Mouse (Mus musculus): ENCODE results near the gene Slc9a9.

Slc9a9 gene

DNA sequence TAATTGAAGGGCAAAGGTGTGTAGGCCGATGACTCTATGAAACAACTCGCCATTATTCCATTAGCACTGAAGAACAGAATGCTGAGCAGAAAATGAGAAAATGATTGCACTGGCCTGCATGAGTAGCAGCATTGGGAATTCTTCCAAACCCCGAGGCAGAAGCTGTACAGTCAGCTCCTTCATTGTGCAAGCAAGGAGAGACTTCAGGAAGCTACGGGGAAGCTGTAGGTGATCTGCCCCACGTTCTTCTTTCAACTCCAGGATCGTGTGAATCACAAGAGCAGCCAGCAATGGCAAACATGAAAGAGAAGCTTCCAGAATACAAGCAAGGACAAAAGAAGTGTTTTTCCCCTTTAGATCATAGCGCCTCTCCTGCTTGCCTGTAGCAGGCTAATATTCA, 538.0 kb downstream of the Slc9a9 start:
- no peak for DNase-seq (ENCODE audit: low spot score)

DNA sequence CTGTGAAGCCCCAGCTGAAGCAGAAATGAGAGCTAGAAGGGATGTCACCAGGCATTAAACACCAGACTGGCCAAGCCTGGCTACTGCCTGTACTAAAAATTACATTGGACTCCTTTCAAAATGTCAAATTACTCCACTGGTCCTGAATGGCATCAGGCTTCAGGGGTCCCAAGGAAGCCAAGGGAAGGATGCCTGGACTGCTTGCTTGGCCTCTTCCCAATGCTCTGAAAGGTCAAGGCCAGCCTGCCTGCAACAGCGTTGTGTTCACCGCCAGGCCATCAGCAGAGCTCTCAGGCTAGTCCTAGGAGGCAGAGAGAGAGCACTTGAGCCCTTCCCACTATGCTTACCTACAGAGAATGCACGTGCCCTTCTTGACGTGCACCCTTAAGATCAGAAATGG, 539.0 kb downstream of the Slc9a9 start:
- DNase-seq (ENCODE audit: low spot score) = no peak

DNA sequence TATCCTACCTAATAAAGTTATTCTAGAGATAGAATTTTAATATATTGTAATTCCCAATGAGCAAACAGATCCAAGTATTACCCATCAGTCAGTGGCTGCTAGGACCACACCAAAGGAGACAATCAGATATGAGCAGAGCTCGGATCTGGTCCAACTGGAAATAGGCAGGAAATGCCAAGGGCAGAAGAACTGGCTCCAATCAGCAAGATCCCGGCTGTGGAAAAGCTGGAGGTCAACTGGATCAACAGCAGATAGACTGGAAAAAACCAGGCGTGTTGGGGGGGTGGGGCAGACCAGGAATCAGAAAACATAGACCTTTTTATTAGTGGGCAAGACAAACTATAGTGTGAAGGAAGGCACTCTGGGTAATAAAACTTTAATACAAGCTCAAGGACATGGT, 550.3 kb downstream of the Slc9a9 start:
- DNase-seq (ENCODE audit: low spot score) = no peak

DNA sequence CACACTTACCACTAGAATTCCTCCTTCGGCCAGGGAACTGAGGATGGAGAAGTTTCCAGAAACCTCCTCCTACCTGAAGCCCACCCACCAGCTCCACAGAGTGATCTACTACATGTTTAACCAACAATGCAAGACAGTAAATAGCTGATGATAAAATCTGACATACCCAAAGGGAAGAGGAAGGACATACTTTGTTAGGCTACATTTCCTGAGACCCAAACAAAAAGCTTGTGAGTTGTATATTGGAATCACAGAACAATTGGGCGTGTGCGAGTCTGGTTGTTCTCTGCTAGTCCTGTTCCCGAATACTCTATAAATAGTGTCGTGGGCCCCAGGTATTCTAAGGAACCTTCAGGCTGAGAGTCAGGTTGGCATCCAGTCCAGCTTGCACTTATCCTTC, 551.6 kb downstream of the Slc9a9 start:
- no peak for DNase-seq (ENCODE audit: low spot score)

DNA sequence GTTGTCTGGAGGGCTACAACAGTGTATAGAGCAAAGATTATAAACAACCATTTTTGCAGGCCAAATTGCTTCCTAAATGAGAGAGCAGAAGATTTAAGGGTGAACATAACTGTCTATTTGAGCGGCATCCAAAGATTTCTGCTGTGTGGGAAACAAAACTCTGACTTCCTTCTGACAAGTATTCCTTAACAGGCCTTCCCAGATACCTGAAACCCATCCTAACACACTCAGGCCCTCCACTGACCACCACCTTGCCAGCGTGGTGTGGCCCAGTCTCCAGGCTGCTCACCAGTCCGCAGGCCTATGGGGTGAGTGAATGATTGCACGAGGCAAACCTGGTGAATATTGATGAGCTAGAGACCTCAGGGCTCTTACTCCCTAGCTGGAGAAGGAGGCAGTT, 557.3 kb downstream of the Slc9a9 start:
- no peak for DNase-seq (ENCODE audit: low spot score)

DNA sequence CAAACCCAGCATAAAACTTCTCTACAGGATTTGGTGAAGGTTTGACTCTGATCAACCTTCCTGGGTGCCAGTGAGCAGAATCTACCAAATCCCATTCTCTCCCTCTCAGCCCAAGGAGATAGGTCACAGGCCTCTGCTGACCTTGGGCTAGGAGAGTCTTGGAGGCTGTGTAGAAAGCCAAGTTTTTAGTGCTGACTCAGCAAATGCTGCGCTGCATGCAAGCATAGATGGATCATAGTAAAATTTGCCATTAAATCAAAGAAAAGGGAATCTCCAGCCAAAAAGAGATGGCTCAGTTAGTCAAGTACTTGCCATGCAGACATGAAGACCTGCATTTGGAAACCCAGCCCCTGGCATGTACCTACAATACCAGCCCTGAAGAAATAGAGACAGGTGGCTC, 558.4 kb downstream of the Slc9a9 start:
- no peak for DNase-seq (ENCODE audit: low spot score)

DNA sequence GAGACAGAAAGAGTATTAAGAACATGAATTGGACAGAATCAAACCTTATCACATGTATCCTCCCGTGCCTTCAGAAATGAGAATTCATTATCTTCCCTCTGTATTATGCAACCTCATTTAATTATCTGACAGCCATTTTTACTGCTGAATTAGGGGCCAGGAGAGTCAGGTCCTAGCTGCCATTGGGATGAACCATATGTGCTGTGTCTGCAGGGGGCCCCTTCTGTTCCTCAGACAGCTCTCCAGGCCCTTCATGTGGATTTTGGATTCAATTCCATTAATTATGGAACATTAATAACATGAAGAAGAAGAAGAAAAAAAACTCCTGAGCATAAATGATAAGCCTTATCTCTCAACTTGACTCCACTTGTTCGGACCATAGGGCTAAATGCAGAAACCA, 559.4 kb downstream of the Slc9a9 start:
- no peak for DNase-seq (ENCODE audit: low spot score)

DNA sequence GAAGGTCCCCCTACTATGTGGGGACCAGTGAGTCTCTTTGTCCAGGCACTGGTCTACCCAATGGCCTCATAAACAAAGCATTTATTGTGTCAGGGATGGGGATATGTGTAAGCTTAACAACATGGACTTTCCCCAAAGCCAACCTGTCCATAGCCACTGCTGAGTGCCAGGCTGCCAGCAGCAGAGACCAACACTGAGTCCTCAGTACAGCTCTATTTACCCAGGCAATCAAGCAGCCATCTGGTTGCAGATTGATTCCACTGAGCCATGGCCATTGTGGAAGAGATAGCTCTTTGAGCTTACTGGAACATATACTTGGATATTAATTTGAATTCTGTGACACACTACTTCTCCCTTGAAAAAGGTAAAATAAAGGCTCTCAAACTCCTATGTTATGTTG, 570.2 kb downstream of the Slc9a9 start:
- DNase-seq (ENCODE audit: low spot score) = no peak

DNA sequence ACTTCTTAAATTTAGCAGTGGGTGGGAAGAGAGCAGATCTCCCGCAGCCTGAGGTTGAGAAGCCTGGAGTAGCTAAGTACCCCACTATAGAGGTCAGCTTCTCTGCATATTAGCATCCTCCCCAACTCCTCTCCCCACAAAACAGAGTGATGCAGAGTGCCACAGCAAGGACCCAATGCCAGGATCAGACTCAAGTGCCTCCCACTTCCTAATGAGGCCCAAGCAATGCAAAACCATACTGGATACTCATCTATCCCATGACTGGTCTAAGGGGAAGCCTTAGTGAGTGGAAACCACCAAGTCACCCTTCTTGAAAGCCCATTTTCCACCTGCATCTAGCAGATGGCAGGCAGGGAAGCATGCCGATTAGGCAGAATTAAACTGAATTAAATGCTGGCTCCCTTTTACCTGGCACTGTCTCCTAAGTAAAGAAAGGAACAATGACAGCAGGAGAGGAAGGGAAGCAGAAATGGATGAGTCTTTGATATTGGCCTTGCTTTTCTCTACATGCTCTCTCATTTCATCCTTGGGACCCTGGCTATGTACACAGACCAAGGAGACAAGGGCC, 573.0 kb downstream of the Slc9a9 start:
- DNase-seq (ENCODE audit: low spot score) = no peak

DNA sequence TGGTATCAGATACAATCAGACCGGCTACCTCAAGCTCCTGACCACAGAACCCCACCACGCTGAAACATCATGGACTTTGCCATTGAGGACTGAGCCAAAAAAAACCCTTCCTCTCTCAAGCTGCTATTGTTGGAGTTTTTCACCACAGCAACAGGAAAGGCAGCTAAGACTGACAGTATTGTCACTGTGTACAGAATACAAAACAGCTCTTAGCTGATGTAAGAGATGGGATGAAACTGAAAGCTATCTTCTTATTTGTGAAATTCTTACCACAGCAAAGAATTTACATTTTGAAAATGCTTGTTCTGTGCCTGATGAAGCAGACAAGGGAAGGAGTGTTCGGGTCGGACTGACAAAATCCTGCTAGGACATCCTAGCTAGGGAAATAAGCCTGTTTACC, 584.5 kb downstream of the Slc9a9 start:
- no peak for DNase-seq (ENCODE audit: low spot score)

DNA sequence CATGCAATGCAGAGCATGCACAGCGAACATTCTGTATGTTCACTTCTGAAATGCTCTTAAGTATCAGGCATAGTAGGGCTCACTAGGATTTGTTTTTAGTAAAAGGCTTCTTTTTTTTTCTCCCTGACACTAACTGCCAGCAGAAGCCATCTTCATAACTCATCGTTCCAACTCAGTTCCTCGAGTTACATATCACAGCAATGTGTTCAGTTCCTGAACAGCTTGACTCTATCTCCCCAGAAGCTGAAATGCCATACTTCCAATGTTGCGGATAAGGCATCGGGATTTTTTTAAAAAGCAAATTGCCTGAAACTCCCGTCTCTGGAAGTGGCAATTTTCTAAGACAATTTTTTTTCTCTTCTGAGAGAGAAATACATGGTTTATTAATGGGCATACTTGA, 586.1 kb downstream of the Slc9a9 start:
- DNase-seq (ENCODE audit: low spot score) = no peak

DNA sequence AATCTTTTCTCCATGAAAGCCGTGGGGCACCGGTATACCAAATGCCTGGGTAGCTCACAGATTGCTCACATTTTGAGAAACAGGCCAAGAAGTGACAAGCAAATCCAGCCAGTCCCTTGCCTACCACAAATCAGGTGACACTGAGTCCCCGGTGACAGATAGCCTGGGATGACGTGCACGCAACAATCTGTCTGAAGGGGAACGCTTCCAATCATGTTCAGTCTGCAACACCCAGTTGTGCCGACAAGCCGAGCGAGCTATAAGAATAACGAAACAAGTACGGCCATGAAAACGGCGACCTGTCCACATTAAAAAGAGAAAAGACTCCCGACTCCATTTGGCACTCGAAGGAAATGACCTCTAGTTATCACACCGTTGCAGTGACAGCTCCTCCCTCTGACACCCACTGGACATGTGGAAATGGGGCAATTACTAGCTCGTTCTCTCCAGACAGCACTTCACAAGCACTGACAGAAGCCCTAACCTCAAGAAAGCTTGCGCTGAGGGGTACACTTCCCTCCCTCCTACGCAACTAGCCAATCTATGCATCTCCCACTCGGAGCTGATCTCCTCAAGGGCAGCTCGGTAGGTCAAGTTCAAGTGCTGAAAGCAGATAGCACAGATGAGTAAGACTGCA, 587.1 kb downstream of the Slc9a9 start:
- no peak for DNase-seq (ENCODE audit: low spot score)

DNA sequence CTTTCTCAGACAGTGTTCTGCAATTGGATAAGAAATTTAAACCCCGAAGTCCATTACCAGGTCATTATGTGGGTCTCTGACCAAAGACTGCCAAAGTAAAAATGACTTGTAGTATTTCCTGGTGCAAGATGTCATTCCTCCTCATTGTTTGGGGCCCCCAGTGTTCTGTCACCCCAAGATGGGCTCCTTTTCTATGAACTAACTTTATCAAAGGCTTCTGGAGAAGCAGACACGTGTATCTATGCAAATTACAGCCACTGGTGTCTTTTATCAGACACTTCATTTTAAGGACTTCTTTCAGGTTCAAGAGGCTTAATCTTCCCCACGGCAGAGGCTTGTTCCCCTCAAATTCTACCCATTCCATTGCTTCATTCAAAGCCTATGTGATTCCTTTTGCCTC, 593.1 kb downstream of the Slc9a9 start:
- DNase-seq (ENCODE audit: low spot score) = no peak

DNA sequence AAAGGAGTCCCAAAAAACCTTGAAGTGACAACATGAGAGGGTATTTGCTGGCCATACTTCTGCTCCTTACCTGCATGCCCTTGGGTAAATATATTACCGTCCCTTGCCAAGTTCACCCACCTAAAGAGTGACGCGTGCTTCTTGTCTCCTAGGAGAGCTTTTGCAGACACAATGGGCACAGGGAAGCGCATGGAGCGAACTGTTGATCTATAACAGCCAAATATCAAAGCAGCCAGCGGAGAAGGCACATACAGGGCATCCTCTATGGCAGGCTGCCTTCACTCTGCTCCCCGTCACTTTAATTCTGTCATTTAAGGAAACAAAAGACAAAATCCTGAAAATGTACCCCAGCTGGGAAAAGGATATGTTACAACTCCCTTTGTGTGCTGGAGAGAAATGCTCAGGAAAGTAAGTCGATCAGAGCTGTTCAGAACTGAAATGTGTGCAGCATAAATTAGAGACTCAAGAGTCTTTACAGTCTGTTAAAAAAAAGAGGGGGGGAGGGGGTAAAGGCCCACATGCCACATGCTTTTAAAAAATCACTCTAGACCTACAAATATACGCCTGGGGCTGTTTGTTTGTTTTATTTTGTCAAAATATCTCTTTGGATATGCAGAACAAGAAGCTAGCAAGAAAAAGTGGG, 594.3 kb downstream of the Slc9a9 start:
- no peak for DNase-seq (ENCODE audit: low spot score)

DNA sequence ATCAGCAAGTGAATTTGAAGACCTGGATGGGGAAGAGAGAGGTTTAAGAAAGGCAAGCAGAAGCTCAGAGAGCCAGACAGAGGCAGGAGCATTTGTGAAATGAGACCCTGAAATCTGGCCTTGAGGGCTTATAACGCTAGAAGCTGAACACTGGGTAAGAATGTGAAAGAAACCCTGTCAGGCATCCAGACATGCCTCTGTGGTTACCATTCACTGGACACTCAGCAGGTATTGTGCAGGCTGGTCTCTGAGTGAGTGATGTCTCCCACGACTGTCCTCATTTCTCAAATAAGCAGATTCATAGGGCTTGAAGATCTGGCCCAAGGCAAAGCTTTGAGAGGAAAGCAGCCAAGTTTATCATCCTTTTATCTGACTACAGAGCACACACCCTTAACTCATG, 596.5 kb downstream of the Slc9a9 start:
- no peak for DNase-seq (ENCODE audit: low spot score)

DNA sequence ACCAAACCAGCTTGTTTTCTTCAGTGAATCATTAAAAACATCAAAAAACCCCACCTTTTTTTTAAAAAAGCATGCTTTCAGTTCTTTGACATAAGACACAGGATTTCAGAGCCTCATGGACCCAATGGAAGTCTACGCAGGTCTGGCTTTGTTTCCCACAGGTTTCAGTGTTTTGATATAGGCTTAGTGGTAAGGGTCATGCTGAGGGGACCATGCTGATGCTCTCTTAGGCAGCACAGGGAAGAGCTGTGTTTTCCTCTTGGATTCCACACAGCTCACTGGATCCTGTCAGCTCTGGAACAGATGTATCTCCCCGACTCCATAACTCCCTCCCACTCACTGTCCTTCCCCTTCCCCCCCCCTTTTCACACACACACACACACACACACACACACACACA, 597.2 kb downstream of the Slc9a9 start:
- DNase-seq (ENCODE audit: low spot score) = no peak

DNA sequence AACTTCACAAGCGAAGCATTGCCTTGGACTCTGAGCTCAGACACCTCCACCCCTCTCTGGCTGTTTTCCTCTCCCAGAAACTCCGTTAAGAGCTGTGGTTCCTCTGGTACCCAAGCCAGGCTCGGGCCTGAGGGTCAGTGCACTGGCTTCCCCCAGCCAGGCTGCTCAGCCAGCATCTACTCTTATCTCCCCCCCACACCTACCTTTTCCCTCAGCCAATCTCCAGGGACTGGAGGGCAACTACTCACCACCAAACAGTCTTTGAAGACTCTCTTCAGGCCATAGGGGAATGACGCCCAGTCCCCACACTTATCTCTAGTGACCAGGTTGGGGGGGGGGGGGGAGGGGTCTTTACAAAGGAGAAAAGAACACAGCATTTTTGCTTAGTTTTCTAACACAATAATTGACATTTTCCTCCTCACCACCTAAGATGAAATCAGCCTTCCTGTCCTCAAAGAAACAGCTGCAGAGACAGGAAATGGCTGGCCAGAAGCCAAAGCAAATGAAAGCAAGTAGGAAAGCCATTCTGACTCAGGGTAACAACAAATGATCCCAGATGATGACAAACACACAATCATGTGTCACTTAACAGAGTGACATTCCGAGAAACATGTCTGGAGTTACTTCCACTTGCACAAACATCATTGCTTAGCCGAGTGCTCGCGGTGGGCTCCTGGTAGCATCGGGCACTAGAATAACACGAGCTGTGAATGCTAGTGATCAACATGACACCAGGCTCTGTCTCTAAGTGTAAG, 610.1 kb downstream of the Slc9a9 start:
- no peak for DNase-seq (ENCODE audit: low spot score)
